In the genomic region with DNA sequence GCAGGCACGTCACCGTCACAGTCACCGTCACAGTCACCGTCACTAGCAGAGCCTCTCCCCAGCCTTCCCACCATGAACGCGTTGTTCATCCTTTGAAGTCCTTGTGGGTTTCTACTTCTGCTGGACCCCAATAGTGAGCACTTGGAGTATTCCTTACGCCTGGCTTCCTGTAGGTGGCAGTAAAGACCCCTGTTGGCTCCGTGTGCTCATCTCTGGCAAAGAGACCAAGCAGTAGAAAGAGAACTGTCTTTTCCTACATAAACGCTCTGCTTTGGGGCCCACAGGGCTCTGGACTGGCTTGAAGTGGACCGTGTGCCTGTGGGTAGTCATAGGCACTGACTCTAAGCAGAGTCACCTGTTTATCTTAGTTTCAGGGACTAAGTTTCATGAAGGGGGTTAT, we compare ENCODE assay signal across 8 mouse cellular contexts. TPM values are rescaled to one million over a fixed set of nuclear protein-coding genes. Genes with fewer than 3 reads are reported as not detected.
DNase-seq lines count a peak whose midpoint lies in the region; ATAC-seq lines count a peak whose summit lies in the region.

No protein-coding gene starts in this region.

- H3K27ac ChIP-seq in forebrain, embryonic 16.5 days (ENCODE audit: low read length): no peak overlapping the region
- no peak overlapping the region for H3K27ac ChIP-seq in midbrain, embryonic 11.5 days (ENCODE audit: low read depth, low read length)

- H3K36me3 ChIP-seq in forebrain, embryonic 16.5 days (ENCODE audit: control insufficient read depth, insufficient read depth): no peaks in the 10 kb centered on the region
- no peaks in the 10 kb centered on the region for H3K36me3 ChIP-seq in midbrain, embryonic 11.5 days (ENCODE audit: control insufficient read depth, insufficient read depth, low read length)

- WGBS in forebrain, embryonic 16.5 days: 22% methylated on average over 10 of the region's 10 CpGs
- 31% methylated on average over 10 of the region's 10 CpGs for WGBS in midbrain, embryonic 11.5 days

- H3K4me3 ChIP-seq in forebrain, embryonic 16.5 days (replicated peaks; ENCODE audit: low read length): no peak overlapping the region
- no peak overlapping the region for H3K4me3 ChIP-seq in midbrain, embryonic 11.5 days (ENCODE audit: low read depth, low read length)

- H3K4me2 ChIP-seq in forebrain, embryonic 16.5 days (ENCODE audit: low read length): no peak overlapping the region
- no peak overlapping the region for H3K4me2 ChIP-seq in midbrain, embryonic 11.5 days

- DNase-seq in adrenal gland, postnatal 10 days: peak; percentile 54
- no peak for DNase-seq in adrenal gland, adult 8-10 months
- DNase-seq in urinary bladder, postnatal 14 days (ENCODE audit: low spot score): peak; percentile 57
- DNase-seq in urinary bladder, adult 18-20 months (ENCODE audit: low spot score in 2 of 2): no peak
- DNase-seq in layer of hippocampus, postnatal 14 days (ENCODE audit: low spot score in 2 of 2): peak; percentile 57 to 73
- peak; percentile 92 for DNase-seq in midbrain, embryonic 11.5 days (ENCODE audit: low spot score, missing footprints)
- peak; percentile 41 for DNase-seq in thymus, postnatal 14 days

- no peak overlapping the region for H3K9ac ChIP-seq in forebrain, embryonic 16.5 days (replicated peaks; ENCODE audit: low read depth, low read length)
- no peak overlapping the region for H3K9ac ChIP-seq in midbrain, embryonic 11.5 days (ENCODE audit: low read length)

- no peaks in the 10 kb centered on the region for H3K9me3 ChIP-seq in forebrain, embryonic 16.5 days (ENCODE audit: control insufficient read depth, low read length)
- no peaks in the 10 kb centered on the region for H3K9me3 ChIP-seq in midbrain, embryonic 11.5 days (ENCODE audit: control insufficient read depth, low read length)

- no peaks in the 10 kb centered on the region for H3K27me3 ChIP-seq in forebrain, embryonic 16.5 days (replicated peaks; ENCODE audit: control insufficient read depth, insufficient read depth, low read length)
- H3K27me3 ChIP-seq in midbrain, embryonic 11.5 days (ENCODE audit: control insufficient read depth, insufficient read depth, low read length): no peaks in the 10 kb centered on the region

- peak; percentile 36; the same call in 1 of the 2 replicates for ATAC-seq in forebrain, embryonic 16.5 days
- peak; percentile 58 for ATAC-seq in midbrain, embryonic 11.5 days (ENCODE audit: low FRiP score)

- H3K4me1 ChIP-seq in forebrain, embryonic 16.5 days (replicated peaks; ENCODE audit: control insufficient read depth, insufficient read depth, low read length): no peaks in the 10 kb centered on the region
- no peaks in the 10 kb centered on the region for H3K4me1 ChIP-seq in midbrain, embryonic 11.5 days (ENCODE audit: control insufficient read depth, insufficient read depth, low read length)

RNA-seq across cellular contexts. Expression of a gene that starts 49.0 kb away (rescaled TPM):
- total RNA-seq in adrenal gland, postnatal 10 days (2021): 10 to 100 TPM; 12.6 to 27.1 TPM
- total RNA-seq in adrenal gland, adult 8-10 months (2022): 1 to 10 TPM in 1 of 4 experiments, under 1 TPM in 3; 0.64 to 1.0 (median 0.83) TPM
- 0.14 and 0.29 TPM in 2 replicates for polyA plus RNA-seq in forebrain, embryonic 16.5 days (2015; fragmentation: Nextera tagmentation; extraction: Ambion mirVana)
- not detected for total RNA-seq in layer of hippocampus, postnatal 14 days (2021)
- 0.22 TPM in 1 of 2 replicates, not detected in the other for polyA plus RNA-seq in midbrain, embryonic 11.5 days (2014; fragmentation: Nextera tagmentation; extraction: Ambion mirVana)

Comparison
In these comparisons a context has a peak if more than half of its experiments do, and no peak if none do; other contexts are left out.
1. DNase-seq: peak in adrenal gland, postnatal 10 days (single experiment), urinary bladder, postnatal 14 days (single experiment), layer of hippocampus, postnatal 14 days (2 of 2), midbrain, embryonic 11.5 days (single experiment) and thymus, postnatal 14 days (single experiment); none in adrenal gland, adult 8-10 months (single experiment) and urinary bladder, adult 18-20 months (0 of 2).
2. RNA of a gene that starts 49.0 kb away (total RNA-seq): 12.6 to 27.1 TPM in adrenal gland, postnatal 10 days; 0.64 to 1.0 TPM in adrenal gland, adult 8-10 months and not detected in layer of hippocampus, postnatal 14 days; every median in the first group is over 4 times any median in the second.